Mouse (Mus musculus): ENCODE measurements around the gene Trappc10. TPM values are rescaled to one million over a fixed set of nuclear protein-coding genes. Genes with fewer than 3 reads are reported as not detected.
A peak's percentile ranks its signal among the peaks of the same experiment; 100 is the strongest.

The Trappc10 gene
- 10 to 100 TPM; 59.1 to 66.4 (median 60.2) TPM for total RNA-seq (2022)

DNA sequence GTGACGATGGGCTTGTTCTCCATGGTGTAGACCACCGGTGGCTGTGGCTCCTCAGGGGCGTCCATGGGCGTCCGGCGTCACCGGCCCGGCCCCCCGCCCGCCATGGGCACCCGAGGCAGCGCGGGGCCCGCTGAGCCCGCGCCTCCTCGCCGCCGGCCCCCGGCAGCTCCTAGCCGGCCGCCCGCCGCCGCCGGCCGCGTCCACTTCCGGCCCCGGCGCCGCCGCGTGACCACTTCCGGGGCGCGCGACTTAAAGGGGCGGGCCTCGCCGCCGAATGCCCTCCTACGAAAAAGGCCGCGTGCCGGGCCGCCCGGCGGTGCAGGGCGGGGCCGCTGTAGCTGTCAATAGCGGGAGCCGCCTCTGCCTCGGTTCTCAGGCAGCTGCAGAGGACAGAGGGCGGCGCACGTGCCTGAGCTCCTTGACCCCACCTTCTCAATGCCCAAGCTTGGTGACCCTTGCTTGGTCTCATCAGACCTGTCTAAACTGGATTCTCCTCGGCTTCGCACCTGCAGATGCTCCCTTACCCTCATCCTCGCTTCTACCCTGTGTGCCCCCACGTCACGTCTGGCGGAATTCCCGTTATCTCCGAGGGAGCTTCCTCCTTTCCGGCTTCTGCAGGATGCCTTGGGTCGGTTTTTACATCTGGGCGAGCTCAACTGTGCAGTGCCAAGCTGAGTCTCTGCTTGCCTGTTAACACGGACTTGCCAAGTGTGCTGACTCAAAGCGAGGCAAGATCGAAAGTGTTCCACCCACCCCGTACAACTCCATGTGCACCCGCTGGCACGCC is at the start of gene Trappc10:
Trappc10 (minus strand) TSS at position 204 of the 787 bp plus-strand sequence.
- DNase-seq: peak; percentile 82

- no peak for DNase-seq
Measured at GRCm38 (mm10) chr10:78293576-78293975, 49.1 kb upstream of the Trappc10 start.

DNA sequence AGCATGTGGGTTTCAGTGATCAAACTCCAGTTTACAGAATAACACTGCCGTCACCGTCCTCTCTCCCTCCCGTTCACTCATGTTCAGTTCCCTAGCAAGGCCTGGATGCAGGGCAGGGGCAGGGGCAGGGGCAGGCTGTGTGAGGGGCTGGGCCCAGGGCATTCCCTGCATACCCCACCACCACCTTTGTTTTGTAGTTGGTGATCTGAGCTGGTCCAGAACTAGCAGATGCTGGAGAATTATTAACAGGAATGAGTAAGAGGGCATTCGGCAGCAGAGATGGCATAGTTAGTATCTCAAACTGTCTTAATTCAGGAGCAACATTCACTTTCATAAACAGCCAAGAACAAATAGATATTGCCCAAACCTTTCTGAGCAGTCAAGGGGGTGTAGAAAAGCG is 47.9 kb upstream of the Trappc10 start:
- DNase-seq: no peak

DNA sequence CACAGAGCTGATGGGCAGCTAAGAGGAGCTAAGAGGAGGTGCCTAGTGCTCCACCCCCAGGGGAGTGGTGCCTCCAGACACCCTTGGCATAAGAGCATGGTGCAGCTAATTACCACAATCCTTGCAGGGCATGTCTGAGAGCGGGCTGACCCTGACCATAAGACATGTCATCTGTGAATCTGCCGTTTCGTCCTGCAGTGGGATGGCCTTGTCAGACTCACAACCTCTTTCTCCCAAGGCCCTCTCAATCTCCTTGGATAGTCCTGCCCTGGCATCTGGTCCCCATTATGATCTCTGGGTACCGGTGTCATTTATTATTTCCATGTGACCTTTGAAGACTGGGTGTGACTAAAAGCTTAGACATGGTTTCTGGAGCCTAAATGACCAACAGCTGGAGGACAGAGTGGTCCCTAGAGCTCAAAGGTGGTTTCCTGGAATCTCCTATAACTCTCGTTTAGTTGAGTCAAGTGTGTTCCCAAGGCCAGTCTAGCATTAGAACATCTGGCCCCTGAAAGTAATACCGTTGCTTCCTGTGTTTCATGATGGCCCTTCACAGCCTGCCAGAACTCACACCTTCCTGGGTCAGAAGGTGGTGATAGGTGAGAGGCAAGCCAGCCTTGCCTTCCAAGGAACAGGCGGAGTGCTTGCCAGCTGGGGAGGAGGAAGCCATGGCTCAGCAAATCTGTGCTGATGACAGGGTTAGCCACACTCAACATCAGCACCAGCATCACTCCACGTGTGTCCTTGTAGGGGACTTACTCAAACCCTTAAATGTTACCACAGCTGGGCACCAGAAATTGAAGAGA is 46.5 kb upstream of the Trappc10 start:
- peak; percentile 55 for DNase-seq

GRCm38 (mm10) chr10:78288896-78289295 is 44.5 kb upstream of the Trappc10 start:
- DNase-seq: no peak

GRCm38 (mm10) chr10:78288135-78288534 is 43.7 kb upstream of the Trappc10 start:
- no peak for DNase-seq

DNA sequence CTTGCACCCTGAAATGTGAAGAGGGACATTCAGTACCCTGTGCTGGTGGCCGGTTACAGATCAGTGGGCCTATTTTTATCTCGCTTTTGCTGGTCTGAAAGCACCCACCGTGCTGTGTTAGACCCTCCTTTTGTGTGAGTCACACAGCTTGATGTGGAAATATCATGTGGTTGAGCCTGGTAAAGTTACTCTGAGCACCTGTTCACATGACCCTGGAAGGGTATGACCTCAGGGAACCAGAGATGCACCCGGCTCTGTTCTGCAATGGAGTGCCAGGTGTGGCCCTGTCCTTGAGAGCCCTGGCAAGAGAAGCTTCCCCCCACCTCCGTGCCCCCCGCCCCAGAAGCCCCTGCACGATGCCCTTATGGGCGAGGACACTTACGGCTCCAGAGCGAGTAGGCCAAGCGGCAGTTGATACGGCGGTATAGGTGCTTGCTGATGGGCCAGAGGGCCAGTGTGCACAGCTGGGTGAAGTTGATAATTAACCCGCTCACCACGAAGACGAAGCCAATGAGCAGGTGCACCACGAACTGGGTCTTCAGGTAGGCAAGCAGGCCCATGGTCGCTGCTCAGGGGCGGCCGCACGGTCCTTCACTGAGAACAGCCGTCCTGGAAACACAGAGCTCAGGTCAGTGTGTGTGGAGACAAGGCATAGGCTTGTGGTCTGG is 43.2 kb upstream of the Trappc10 start:
- DNase-seq: no peak

DNA sequence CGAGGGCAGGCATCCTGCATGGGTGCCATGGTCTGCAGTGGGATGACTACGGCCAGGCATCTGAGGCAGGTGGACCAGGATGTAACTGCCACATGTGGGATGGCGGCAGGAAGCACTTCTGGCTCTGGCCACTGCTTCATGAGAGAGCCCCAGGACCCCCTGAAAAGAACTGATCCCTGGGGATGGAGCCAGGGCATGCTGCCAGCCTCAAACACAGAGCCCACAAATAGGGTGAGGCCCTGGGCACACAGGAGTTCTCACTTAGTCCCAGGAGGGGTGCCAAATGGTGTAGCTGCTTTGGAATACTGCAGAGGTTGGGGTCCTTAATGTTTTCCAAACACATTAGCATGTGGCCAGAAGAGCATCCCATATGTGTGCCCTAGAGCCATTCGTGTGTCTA is 41.5 kb upstream of the Trappc10 start:
- no peak for DNase-seq

DNA sequence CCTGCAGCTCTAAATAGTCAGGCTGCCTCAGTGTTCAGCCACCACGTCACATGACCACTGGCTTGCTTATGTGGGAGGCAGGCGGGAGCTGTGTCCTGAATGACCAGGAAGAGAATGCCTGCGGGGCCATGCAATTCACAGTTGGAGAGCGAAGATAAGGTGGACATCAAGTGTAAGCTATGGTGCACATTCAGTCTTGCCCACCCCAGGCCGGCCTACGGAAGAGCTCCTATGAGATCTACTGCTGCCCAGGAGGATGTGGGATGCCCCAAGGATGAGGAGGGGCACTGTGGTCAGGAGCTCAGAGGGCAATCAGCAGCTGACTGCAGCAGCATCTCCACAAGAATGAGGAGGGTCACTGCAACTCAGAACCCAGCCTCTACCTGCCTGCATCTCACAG is 41.0 kb upstream of the Trappc10 start:
- DNase-seq: no peak

GRCm38 (mm10) chr10:78284812-78285211 is 40.4 kb upstream of the Trappc10 start:
- DNase-seq: no peak

DNA sequence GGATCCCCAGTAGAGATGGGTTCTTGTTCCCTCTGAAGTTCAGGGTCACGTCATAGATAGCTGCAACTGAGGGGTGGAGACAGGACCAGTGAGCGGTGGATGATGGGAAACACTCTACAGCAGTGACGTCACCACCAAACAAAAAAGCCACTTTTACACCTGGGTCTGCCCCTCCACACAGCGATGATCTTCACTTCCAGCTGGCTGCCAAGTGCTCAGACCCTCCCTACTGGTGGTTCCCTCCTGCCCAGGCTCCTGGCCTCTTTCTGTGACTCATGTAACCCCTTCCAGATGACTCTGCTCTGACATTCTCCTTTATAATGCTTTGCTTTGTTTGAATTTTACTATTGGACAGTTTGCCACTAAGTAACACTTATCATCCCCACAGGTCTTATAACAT is 38.0 kb upstream of the Trappc10 start:
- DNase-seq: no peak

DNA sequence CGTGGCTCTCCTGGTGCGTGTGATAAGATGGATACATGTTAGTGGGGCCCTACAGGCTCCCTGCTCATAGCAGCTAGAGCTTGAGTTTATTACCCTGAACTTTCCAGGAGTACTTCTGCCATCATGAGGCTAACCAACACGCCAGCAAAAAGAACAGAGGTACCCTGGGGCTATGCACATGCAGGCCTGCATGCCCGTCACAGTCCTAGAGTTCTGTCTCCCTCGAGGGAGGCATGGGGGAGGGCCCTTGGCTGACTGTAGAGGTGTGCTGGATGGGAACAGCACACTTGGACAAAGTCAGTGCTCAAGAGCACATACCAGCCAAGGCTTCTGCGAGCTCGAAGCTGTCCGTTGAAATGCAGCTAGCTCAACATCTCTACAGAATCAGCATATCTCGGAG is 36.0 kb upstream of the Trappc10 start:
- DNase-seq: no peak

DNA sequence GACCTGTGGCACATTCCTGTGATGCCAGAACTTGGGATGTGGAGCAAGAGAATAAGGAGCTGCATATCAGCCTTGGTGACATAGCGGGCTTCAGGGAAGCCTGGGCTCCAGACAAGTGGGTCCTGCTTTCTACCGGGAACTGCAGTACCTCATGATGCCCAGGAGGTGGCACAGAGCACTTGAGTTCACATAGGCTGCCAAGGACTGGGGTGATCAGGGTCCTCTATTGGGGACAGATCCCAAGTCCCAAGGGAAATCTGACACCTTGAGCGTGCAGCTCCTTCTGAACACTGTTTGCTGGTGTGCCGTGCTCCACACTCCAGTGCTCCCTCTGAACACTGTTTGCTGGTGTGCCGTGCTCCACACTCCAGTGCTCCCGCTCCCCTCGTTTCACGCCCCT is 34.8 kb upstream of the Trappc10 start:
- no peak for DNase-seq

DNA sequence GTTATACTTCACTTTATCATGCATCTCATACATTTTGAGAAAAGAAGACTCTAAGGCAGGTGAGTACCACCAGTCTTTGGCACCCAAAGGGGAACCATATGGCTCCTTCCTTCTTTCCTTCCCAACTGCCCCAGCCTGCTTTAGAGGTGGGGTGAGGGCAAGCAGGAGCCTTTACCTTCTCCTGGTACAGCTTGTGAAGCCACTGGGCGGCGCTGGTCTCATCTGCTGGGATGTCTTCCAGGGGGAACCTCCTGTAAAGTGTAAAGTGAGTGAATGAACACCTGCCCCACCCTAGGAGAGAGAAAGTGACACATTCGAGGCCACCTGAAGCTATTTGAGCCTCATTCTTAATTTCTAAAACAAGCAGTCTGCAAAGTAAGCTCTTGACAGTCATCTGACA is 33.4 kb upstream of the Trappc10 start:
- no peak for DNase-seq

DNA sequence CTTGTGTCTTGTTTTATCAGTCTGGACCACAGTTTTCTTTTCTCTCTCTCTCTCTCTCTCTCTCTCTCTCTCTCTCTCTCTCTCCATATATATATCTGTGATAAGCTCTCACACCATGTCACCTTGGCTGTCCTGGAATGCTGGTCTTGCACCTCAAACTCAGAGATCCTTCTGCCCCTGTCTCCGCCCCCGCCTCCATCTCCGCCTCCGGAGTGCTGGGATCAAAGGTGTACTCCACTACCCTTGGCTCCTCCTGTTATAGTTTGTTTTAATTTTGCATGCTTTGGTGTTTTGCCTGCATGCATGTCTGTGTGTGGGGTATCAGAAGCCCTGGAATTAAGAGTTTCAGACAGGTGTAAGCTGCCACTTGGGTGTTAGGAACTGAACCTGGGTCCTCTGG is 31.8 kb upstream of the Trappc10 start:
- no peak for DNase-seq

DNA sequence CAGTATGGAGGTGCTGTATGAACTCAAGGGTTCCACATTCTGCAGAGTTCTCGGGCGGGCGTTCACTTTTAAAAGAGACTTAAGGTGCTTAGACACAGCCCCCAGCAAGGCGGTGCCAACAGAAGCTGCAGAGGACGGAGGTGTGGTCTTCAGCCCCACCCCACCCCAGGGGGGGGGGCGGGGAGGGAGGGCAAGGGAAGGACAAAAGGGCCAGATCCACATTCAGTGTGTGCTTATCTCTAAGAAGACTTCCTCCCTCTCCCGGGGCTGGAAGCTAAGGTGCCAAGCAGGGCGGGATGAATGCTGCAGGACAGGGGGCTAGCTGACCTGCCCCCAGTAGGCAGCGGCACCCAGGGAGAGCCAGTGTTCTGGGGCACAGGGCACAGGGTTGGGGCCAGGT is 28.5 kb upstream of the Trappc10 start:
- DNase-seq: no peak

DNA sequence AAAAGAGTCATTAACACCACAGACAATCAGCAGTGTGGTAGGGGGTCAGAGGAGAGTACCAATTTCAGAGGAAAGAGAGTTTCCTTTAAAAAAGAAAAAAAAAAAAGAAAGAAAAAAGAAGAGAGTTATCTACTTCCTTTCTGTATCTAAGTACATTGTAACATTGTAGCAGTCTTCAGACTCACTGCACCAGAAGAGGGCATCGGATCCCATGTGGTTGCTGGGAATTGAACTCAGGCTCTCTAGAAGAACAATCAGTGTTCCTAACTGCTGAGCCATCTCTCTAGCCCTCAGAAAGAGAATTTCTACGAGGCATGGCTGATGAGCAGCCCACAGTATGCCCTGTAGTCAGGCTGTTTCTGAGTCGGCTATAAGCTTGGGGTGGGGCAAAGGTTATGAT is 21.4 kb upstream of the Trappc10 start:
- DNase-seq: no peak

DNA sequence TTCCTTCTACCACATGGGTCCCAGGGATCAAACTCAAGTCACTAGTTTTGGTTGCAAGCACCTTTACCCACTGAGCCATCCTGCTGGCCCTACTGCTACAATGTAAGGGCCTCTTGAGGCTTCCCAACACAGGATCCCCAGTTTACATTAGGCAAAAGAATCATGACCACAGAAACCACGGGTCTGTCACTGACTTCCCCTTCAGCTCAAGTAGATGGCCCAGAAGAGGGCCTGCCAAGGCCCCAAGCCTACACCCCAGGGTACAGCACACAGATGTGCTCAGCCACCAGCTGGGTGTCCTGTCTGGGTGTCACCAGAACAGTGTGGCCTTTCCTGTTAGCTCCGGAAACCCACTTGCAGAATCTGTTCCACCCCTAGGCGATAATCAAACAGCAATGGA is 20.3 kb upstream of the Trappc10 start:
- DNase-seq: no peak

DNA sequence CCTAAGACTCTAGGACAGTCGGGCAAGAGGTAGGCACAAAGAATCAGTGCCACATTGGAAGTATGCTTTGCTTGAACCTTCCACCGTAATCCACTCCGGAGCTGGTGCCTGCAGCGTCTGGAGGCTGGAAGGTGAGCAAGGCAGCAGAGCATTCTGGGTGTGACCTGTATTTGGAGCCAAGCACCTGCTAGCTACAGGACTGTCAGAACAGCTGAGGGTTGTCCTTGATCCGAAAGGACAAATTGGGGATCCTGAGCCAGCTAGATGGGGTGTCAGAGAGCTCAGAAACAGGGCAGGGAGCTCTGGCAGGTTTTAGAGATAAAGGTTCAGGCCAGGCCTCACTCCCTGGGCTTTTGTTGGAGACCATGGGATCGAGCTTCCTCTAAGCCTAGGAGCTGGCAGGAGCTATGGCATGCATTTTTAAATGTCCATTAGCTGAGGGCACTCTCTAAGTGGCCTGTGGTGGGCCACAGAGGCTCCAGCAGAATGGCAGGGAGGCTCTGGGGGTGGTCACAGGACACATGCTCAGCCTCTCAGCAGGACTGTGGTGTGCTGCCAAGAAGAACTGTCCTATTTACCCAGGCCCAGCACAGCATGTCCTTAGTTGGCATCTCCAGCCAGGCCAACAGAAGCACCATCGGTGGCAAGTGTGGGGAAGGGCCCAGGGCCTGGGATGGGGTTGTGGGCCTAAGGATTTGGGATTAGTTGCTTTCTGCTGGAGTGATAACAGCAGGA is 16.6 kb upstream of the Trappc10 start:
- DNase-seq: no peak

DNA sequence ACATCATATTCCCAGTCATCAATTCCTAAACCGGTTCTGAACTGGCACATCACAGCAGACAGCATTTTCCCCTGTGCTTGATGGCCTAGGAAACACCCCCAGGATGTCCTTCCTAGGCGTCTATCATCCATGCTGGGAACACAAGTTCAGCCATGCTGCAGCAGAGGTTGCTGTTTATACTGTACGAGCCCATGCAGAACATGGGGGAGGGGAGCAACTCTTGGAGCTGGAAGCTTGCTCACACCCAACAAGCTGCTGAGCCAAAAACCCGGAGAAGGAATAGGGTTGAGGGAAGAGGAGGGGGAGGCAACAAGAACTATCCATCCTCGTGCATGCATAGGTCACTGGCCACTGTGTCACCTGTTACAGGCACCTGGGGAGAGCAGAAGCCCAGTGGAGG is 15.9 kb upstream of the Trappc10 start:
- no peak for DNase-seq

GRCm38 (mm10) chr10:78259702-78260101 is 15.3 kb upstream of the Trappc10 start:
- no peak for DNase-seq

DNA sequence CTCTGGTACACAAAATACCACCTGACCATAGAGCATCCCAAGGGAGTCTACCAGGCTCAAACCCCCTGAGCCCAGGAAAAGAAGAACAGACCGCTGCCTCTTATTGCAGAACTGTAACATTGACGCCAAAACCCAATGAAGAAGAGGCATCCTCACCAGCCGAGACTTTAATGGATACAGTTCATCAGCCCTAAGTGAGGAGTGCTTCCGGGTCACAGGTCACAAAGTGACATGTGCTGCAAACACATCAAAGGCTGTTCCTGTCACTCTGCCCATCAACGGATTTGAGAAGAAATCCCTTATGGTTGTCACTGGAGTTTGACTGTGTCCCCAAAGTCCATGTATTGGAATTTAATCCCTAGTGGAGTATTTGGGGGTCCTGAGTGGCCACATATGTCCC is 14.8 kb upstream of the Trappc10 start:
- no peak for DNase-seq
